Mouse (Mus musculus) intestine, embryonic 14.5 days (tissue): ENCODE measurements around the gene Fbln2. TPM values are rescaled to one million over a fixed set of nuclear protein-coding genes. Genes with fewer than 3 reads are reported as not detected.
"Not testable (repeated sequence)": the region's sequence is repeated elsewhere in the genome, so short reads cannot be mapped to it uniquely, and the experiment has no call there.

Experiments
- ATAC-seq: fragments of 200-750 bp; cut with Nextera tagmentation; replicated peaks from 2 replicates; pipeline ENCODE4 v1.8.0; 2017; ENCODE audit warnings: low read depth, moderate number of reproducible peaks, moderate TSS enrichment, moderate library complexity; ENCODE audit not compliant: low FRiP score, low TSS enrichment
- DNase-seq: peaks from one replicate; pipeline ENCODE4 v3.0.0-alpha.2; 2018; ENCODE audit warnings: low spot score
- H3K27ac ChIP-seq: fragments of 300-500 bp; sonication (generic); 2 replicates; pipeline ENCODE4 v1.5.1; 2014; ENCODE audit warnings: low read depth, mild to moderate bottlenecking, control low read depth
- H3K27me3 ChIP-seq: fragments of 300-500 bp; sonication (generic); replicated peaks from 2 replicates; pipeline ENCODE4 v1.6.1; 2014; ENCODE audit warnings: low read length, control low read depth; ENCODE audit not compliant: control insufficient read depth, insufficient read depth
- H3K36me3 ChIP-seq: fragments of 300-500 bp; sonication (generic); 2 replicates; pipeline ENCODE4 v1.6.1; 2014; ENCODE audit warnings: low read length, control low read depth; ENCODE audit not compliant: control insufficient read depth, insufficient read depth
- H3K4me1 ChIP-seq: fragments of 300-500 bp; sonication (generic); replicated peaks from 2 replicates; pipeline ENCODE4 v1.6.1; 2014; ENCODE audit warnings: low read length, control low read depth, mixed read lengths; ENCODE audit not compliant: control insufficient read depth, insufficient read depth
- H3K4me2 ChIP-seq: fragments of 300-500 bp; sonication (generic); 2 replicates; pipeline ENCODE4 v1.6.1; 2014; ENCODE audit warnings: low read length
- H3K4me3 ChIP-seq: fragments of 300-500 bp; sonication (generic); 2 replicates; pipeline ENCODE4 v1.5.1; 2014; ENCODE audit warnings: low read depth, low read length, control low read depth, mixed read lengths
- H3K9ac ChIP-seq: fragments of 300-500 bp; sonication (generic); 2 replicates; pipeline ENCODE4 v1.6.1; 2014; ENCODE audit warnings: mild to moderate bottlenecking, low read length
- H3K9me3 ChIP-seq: fragments of 300-500 bp; sonication (generic); 2 replicates; pipeline ENCODE4 v1.6.1; 2016; ENCODE audit warnings: low read length, control low read depth; ENCODE audit not compliant: control insufficient read depth
- WGBS: fragments of 180-500 bp; shearing (Covaris S2); extraction: QIAGEN DNeasy Blood & Tissue Kit; methylation state at CpG from one replicate; pipeline ENCODE4 v1.1.7; 2014; 5-methylcytosine and 5-hydroxymethylcytosine counted together
- polyA plus RNA-seq: library from polyadenylated mRNA; unstranded; fragments of >200 nt; fragmentation: Nextera tagmentation; extraction: Ambion mirVana; gene quantifications from 2 replicates; pipeline ENCODE4 v1.2.1, GENCODE M21; 2014

The Fbln2 gene
- polyA plus RNA-seq: 49.0 and 54.6 TPM in 2 replicates

DNA sequence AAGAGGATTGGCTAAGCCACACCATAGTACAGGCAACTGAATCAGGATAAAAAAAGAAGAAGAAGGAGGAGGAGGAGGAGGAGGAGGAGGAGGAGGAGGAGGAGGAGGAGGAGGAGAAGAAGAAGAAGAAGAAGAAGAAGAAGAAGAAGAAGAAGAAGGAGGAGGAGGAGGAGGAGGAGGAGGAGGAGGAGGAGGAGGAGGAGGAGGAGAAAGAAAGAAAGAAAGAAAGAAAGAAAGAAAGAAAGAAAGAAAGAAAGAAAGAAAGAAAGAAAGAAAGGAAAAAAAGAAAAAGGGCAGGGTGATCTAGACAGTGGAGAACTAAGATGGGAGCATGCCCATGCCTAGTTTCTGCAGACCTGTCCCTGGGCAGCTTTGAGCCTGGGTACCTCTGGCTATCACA lies at the start of gene Fbln2:
Fbln2 (plus strand) TSS at position 301 of the 400 bp plus-strand sequence.
- H3K4me3 ChIP-seq: peak within 1 kb of the TSS; percentile 37
- not testable (repeated sequence) for H3K9me3 ChIP-seq, H3K27ac ChIP-seq, H3K36me3 ChIP-seq, ATAC-seq, H3K27me3 ChIP-seq, DNase-seq, H3K4me1 ChIP-seq
- peak within 1 kb of the TSS; percentile 37; the same call in 1 of the 2 replicates for H3K9ac ChIP-seq
- peak within 1 kb of the TSS; percentile 57 for H3K4me2 ChIP-seq

DNA sequence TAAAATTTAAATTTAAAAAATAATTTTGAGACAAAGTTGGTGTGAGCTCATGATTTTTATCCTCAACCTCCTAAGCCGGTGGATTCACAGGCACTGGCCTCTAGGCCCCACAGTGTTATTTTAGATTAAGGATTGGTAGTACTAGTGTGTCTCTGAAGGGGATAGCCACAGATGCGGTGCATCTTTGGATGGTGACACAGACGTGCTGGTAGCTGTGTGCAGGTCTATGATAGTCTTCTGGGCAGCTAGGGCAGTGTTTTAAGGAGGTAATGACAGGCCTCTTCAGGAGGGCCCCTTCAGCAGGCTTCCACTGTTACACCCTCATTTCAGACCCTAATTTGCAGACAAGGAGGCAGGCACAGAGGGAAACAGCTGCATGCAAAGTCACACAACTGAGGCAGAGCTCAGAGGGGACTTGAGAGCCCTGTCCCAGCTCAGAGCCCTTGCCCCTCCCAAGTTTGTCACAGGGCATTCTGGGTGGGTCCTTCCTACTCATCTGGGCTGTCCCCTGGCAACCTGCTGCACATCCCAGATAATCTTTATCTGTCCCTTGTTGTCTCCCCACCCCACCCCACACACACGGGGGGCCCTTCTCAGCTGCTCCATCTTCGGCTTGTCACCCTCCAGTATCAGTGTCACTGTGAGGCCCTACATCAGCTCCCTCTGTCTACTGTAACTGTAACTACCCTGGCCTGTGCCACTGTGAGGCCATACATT lies 48.9 kb upstream of the Fbln2 start:
- Histone ChIP-seq H3K36me3 (peaks cover 11% of the 10 kb centered on the region; the same call in 1 of the 2 replicates), H3K9ac (no peak overlapping the region), H3K27me3 (no peaks in the 10 kb centered on the region), H3K9me3 (no peaks in the 10 kb centered on the region), H3K27ac (no peak overlapping the region), H3K4me2 (no peak overlapping the region), H3K4me3 (no peak overlapping the region), H3K4me1 (peaks cover 9% of the 10 kb centered on the region)
- DNase-seq (no peak), ATAC-seq (no peak)
- 73% methylated on average over 5 of the region's 5 CpGs for WGBS

DNA sequence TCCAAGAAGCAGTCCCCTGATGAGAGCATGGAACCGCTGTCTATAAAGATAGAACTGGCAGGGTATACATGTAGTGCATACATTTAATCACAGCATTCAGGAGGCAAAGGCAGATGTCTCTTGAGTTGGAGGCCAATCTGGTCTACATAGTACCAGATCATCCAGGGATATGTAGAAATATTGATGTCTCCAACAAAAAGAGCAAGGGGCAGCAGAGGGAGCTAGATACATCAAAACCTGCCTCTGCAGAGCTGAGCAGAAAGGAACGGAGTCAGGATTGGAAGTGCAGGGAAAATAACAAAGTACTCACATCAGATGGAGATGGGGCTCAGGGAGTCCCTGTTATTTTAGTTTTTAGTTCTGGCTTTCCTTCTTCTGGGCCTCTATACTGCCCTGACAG lies 47.7 kb upstream of the Fbln2 start:
- Histone ChIP-seq H3K4me1 (peaks cover 9% of the 10 kb centered on the region), H3K4me2 (no peak overlapping the region), H3K9ac (no peak overlapping the region), H3K36me3 (peaks cover 8% of the 10 kb centered on the region; the same call in 1 of the 2 replicates), H3K4me3 (no peak overlapping the region), H3K27me3 (no peaks in the 10 kb centered on the region), H3K27ac (no peak overlapping the region), H3K9me3 (no peaks in the 10 kb centered on the region)
- no peak for ATAC-seq
- DNase-seq: no peak
- WGBS: 80% methylated on average over 2 of the region's 2 CpGs

DNA sequence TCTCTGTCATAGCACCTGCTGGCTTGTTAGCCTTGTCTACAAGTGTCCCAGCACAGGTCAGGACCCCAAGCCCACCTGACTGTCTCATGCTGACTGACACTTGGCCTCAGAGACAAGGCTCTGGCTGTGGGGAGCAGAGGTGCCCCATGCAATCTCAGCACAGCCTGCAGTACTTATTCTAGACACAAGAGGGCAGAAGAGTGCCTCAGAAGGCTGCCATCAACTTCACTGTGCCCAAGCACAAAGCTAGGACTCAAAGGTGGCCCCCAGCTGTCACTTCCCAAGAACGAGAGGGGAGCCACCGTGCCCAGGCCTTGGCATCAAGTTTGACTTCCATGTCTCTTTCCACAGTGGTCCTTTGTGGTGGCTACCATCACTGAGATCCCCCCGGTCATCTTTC lies 47.0 kb upstream of the Fbln2 start:
- Histone ChIP-seq H3K4me3 (no peak overlapping the region), H3K27ac (no peak overlapping the region), H3K9me3 (no peaks in the 10 kb centered on the region), H3K36me3 (peaks cover 8% of the 10 kb centered on the region; the same call in 1 of the 2 replicates), H3K4me2 (no peak overlapping the region), H3K4me1 (peaks cover 6% of the 10 kb centered on the region), H3K9ac (no peak overlapping the region), H3K27me3 (no peaks in the 10 kb centered on the region)
- WGBS: 39% methylated on average over 3 of the region's 3 CpGs
- DNase-seq (peak; percentile 85), ATAC-seq (peak; percentile 9; the same call in 1 of the 2 replicates)

DNA sequence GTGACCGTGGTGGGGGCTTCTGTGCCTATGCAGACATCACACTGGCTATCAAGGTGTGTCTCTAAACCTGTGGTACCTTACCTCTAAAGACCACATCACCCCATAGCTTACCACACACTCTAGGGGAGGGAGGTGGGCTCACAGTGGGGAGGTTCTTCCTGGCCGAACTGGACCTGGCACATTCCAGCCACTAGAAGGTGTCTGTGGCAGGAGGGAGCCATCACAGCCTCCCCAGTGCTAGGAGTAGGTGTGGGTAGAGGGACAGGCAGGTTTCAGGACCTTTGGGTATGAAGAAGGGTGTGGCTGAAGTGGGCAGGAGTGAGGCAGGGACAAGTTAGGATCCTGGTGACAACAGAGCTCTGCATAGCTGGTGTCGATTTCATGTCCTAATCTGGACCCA lies 44.4 kb upstream of the Fbln2 start:
- H3K4me1 ChIP-seq: no peaks in the 10 kb centered on the region
- no peak for DNase-seq
- 65% methylated on average over 3 of the region's 3 CpGs for WGBS
- 0 out of 2 replicates have a peak, but pooled peaks have one; percentile 17 for ATAC-seq
- H3K9ac ChIP-seq: no peak overlapping the region
- no peaks in the 10 kb centered on the region for H3K9me3 ChIP-seq
- no peaks in the 10 kb centered on the region for H3K27me3 ChIP-seq
- no peak overlapping the region for H3K27ac ChIP-seq
- no peak overlapping the region for H3K4me2 ChIP-seq
- H3K36me3 ChIP-seq: peaks cover 11% of the 10 kb centered on the region; the same call in 1 of the 2 replicates
- no peak overlapping the region for H3K4me3 ChIP-seq

DNA sequence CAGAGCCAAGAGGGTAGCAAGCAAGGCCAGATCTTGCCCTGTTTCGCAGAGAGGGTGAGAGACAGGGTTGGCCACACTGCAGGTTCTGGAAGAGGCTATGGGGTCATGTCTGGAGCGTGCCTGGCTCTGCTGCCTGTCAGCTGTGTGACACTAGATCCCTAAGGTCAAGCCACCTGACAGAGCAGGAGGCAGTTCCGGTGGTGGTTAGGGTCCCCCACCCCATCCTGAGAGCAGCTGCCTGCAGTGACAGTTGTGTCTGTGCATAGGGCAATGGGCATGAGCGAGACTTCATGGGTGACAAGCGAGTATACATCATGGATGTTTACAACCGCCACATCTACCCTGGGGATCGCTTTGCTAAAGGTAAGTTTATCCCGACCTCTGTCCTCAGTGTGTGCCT lies 43.1 kb upstream of the Fbln2 start:
- H3K36me3 ChIP-seq: peaks cover 11% of the 10 kb centered on the region; the same call in 1 of the 2 replicates
- H3K27ac ChIP-seq: no peak overlapping the region
- DNase-seq (no peak), ATAC-seq (no peak)
- H3K9ac ChIP-seq: no peak overlapping the region
- no peaks in the 10 kb centered on the region for H3K27me3 ChIP-seq
- 82% methylated on average over 8 of the region's 8 CpGs for WGBS
- no peak overlapping the region for H3K4me3 ChIP-seq
- no peaks in the 10 kb centered on the region for H3K4me1 ChIP-seq
- no peak overlapping the region for H3K4me2 ChIP-seq
- H3K9me3 ChIP-seq: no peaks in the 10 kb centered on the region

DNA sequence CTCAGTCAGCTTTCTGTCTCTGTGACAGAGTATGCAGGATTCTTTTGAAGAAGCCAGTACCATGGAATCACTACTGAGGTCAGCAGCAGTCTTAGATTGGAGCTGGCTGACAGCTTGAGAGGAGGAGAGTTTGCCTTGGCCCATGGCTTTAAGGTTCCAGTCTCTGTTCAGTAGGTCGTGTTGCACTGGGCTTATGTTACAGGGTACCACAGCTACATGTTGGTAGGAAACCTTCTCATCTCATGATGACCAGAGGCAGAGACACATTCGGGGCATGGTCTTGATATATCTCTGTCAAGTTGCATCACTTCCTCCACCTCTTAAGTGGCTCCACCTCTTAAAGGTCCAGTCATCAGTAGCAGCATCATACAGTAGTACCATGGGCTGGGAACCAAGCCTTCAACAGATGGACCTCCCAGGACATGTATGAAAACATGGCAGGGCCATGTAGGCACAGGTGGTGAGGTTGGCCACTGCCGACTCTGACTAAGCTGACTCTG lies 40.8 kb upstream of the Fbln2 start:
- Histone ChIP-seq H3K9ac (no peak overlapping the region), H3K27ac (no peak overlapping the region), H3K27me3 (no peaks in the 10 kb centered on the region), H3K4me2 (no peak overlapping the region), H3K4me1 (no peaks in the 10 kb centered on the region), H3K4me3 (no peak overlapping the region), H3K9me3 (no peaks in the 10 kb centered on the region), H3K36me3 (peaks cover 10% of the 10 kb centered on the region; the same call in 1 of the 2 replicates)
- ATAC-seq: no peak
- WGBS: 77% methylated on average over 3 of the region's 3 CpGs
- no peak for DNase-seq

DNA sequence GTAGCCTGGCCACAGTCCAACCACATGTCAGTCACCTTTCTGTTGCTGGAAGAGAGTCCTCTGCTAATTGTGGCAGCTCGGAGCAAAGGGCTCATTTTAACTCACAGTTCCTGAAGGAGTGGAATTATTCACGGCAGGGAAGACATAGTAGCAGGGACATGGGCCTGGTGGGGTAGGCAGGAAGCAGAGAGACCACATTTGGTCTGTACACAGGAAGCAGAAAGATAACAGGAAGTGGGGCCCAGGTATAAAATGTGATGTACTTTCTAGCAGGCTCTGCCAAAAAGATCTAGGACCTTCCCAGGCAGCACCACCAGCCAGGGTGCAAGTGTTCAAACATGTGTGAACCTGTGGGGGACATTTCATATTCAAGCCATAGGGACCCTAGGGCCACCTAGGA lies 39.9 kb upstream of the Fbln2 start:
- Histone ChIP-seq H3K27ac (no peak overlapping the region), H3K9ac (no peak overlapping the region), H3K36me3 (peaks cover 6% of the 10 kb centered on the region; the same call in 1 of the 2 replicates), H3K4me1 (no peaks in the 10 kb centered on the region), H3K27me3 (no peaks in the 10 kb centered on the region), H3K4me3 (no peak overlapping the region), H3K4me2 (no peak overlapping the region), H3K9me3 (no peaks in the 10 kb centered on the region)
- no peak for DNase-seq
- ATAC-seq: no peak
- WGBS: 77% methylated on average over 2 of the region's 2 CpGs
